Mouse (Mus musculus) lung, postnatal 25 days (tissue): ENCODE measurements around the gene Ciapin1.

Experiments
- DNase-seq: peaks from one replicate; pipeline ENCODE4 v3.0.0; 2022; ENCODE audit warnings: low spot score

Ciapin1 gene

GRCm38 (mm10) chr8:94837662-94838574, at the start of gene Ciapin1, which contains the start of gene Coq9:
Gene Ciapin1 (minus strand): TSS chr8:94838358.
Gene Coq9 (plus strand): TSS chr8:94838321.
- DNase-seq = peak; percentile 96

- no peak for DNase-seq
Observed at GRCm38 (mm10) chr8:94880742-94881141, 42.6 kb upstream of the Ciapin1 start.

GRCm38 (mm10) chr8:94876820-94877219, 38.7 kb upstream of the Ciapin1 start:
- peak; percentile 12 for DNase-seq

- peak; percentile 88 for DNase-seq
Observed at GRCm38 (mm10) chr8:94876197-94876730, 38.1 kb upstream of the Ciapin1 start, which contains the start of gene Dok4. Gene Dok4 (minus strand): TSS chr8:94876330.

GRCm38 (mm10) chr8:94875871-94876150, 37.7 kb upstream of the Ciapin1 start:
- no peak for DNase-seq

- peak; percentile 36 for DNase-seq
Observed at GRCm38 (mm10) chr8:94875096-94875870, 37.1 kb upstream of the Ciapin1 start.

- DNase-seq = peak; percentile 80
Observed at GRCm38 (mm10) chr8:94874358-94874757, 36.2 kb upstream of the Ciapin1 start.

- DNase-seq = no peak
Observed at GRCm38 (mm10) chr8:94872576-94872975, 34.4 kb upstream of the Ciapin1 start.

GRCm38 (mm10) chr8:94872156-94872555, 34.0 kb upstream of the Ciapin1 start:
- DNase-seq = no peak

GRCm38 (mm10) chr8:94871108-94871894, 33.1 kb upstream of the Ciapin1 start:
- DNase-seq = peak; percentile 80

- no peak for DNase-seq
Observed at GRCm38 (mm10) chr8:94870474-94871107, 32.4 kb upstream of the Ciapin1 start.

- DNase-seq = no peak
Observed at GRCm38 (mm10) chr8:94870003-94870402, 31.8 kb upstream of the Ciapin1 start.

GRCm38 (mm10) chr8:94869146-94869545, 31.0 kb upstream of the Ciapin1 start:
- DNase-seq = no peak

- no peak for DNase-seq
Observed at GRCm38 (mm10) chr8:94866921-94867320, 28.8 kb upstream of the Ciapin1 start.

GRCm38 (mm10) chr8:94865292-94865691, 27.1 kb upstream of the Ciapin1 start:
- DNase-seq = no peak

GRCm38 (mm10) chr8:94863897-94864673, 25.9 kb upstream of the Ciapin1 start:
- no peak for DNase-seq

- DNase-seq = no peak
Observed at GRCm38 (mm10) chr8:94862487-94863220, 24.5 kb upstream of the Ciapin1 start.

GRCm38 (mm10) chr8:94861352-94861910, 23.3 kb upstream of the Ciapin1 start:
- peak; percentile 72 for DNase-seq

GRCm38 (mm10) chr8:94857346-94858173, 19.4 kb upstream of the Ciapin1 start, which contains the start of gene Polr2c:
Gene Polr2c (plus strand): TSS chr8:94857450.
- DNase-seq = peak; percentile 89
